Mouse (Mus musculus): ENCODE results near the gene Dpp6.

DNA sequence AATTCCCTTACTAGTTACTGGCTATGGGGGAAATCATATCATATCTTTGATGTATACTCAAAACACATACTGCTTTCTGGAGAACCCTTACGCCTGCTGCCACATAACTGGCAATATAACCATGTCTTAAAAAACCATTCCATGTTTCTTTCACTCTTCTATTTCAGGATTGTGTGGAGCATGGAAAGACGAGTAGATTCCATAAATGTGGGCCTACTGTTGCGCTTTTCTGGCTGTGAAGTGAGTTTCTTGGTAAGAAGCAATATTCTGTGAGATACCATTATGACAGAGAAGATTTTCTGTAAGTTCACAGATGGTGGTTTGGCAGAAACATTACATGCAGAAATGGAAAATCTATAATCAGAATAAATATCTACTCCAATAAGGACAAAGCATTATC, 33.0 kb upstream of the Dpp6 start:
- TF ChIP-seq NELFE (IDR thresholded peaks at IDR 0.05; ENCODE audit: low read depth, low read length) (no peak), EP300 (IDR thresholded peaks at IDR 0.05; ENCODE audit: low read depth in 1 of 2, low read length in 2 of 2) (no peak), POLR2A (IDR thresholded peaks at IDR 0.05; ENCODE audit: control insufficient read depth in 1 of 2, insufficient read depth in 1 of 2, low read depth in 1 of 2, low read length in 2 of 2, poor library complexity in 1 of 2) (no peak), CTCF (IDR thresholded peaks at IDR 0.05 in 2 of 3, conservative IDR thresholded peaks at IDR 0.05 in 1 of 3; ENCODE audit: control insufficient read depth in 1 of 3, insufficient read depth in 1 of 3, low read depth in 2 of 3, low read length in 3 of 3, poor library complexity in 1 of 3, severe bottlenecking in 1 of 3) (no peak), ZKSCAN1 (IDR thresholded peaks at IDR 0.05; ENCODE audit: low read depth, low read length) (no peak), TCF12 (IDR thresholded peaks at IDR 0.05; ENCODE audit: low read depth, low read length) (no peak), HCFC1 (IDR thresholded peaks at IDR 0.05; ENCODE audit: low read depth, low read length) (no peak)

All from MEL (cell line).